Mouse (Mus musculus) A20 (cell line): ENCODE measurements at regions not wholly inside any gene's neighbourhood (a gene's known extent, or its start where the extent isn't known, plus 50 kb on each side); places are given as distances from the start of the nearest gene placed in this dataset.

Experiments used
- DNase-seq: peaks from one replicate; pipeline ENCODE4 v3.0.0-alpha.2; 2011; ENCODE audit warnings: low read depth, low spot score

- no peak for DNase-seq
Measured at GRCm38 (mm10) chr14:55301996-55302395, 80.2 kb downstream of the Dhrs2 start.

GRCm38 (mm10) chr14:55313615-55314014 lies 91.8 kb downstream of the Dhrs2 start:
- no peak for DNase-seq

GRCm38 (mm10) chr14:55323897-55324296 lies 102.1 kb downstream of the Dhrs2 start:
- DNase-seq = no peak

- DNase-seq = no peak
Measured at GRCm38 (mm10) chr14:55324335-55324734, 102.5 kb downstream of the Dhrs2 start.

GRCm38 (mm10) chr14:55333812-55334211 lies 112.0 kb downstream of the Dhrs2 start:
- no peak for DNase-seq

GRCm38 (mm10) chr14:55334305-55334704 lies 112.5 kb downstream of the Dhrs2 start:
- no peak for DNase-seq

- no peak for DNase-seq
Measured at GRCm38 (mm10) chr14:55335586-55335985, 113.8 kb downstream of the Dhrs2 start.

GRCm38 (mm10) chr14:55336451-55337195 lies 114.8 kb downstream of the Dhrs2 start:
- no peak for DNase-seq

- peak; percentile 30 for DNase-seq
Measured at GRCm38 (mm10) chr14:55338010-55338409, 116.2 kb downstream of the Dhrs2 start.

- DNase-seq = peak; percentile 48
Measured at GRCm38 (mm10) chr14:55338500-55338899, 116.7 kb downstream of the Dhrs2 start.

- DNase-seq = no peak
Measured at GRCm38 (mm10) chr14:55339036-55339614, 117.3 kb downstream of the Dhrs2 start.

- no peak for DNase-seq
Measured at GRCm38 (mm10) chr14:55343341-55343740, 121.5 kb downstream of the Dhrs2 start.

- DNase-seq = no peak
Measured at GRCm38 (mm10) chr14:55343914-55344313, 122.1 kb downstream of the Dhrs2 start.

- no peak for DNase-seq
Measured at GRCm38 (mm10) chr14:55345091-55345490, 123.3 kb downstream of the Dhrs2 start.

GRCm38 (mm10) chr14:55348098-55348497 lies 126.3 kb downstream of the Dhrs2 start:
- no peak for DNase-seq

- DNase-seq = no peak
Measured at GRCm38 (mm10) chr14:55357258-55357657, 121.3 kb upstream of the Dhrs4 start.

- no peak for DNase-seq
Measured at GRCm38 (mm10) chr14:55358429-55358828, 120.1 kb upstream of the Dhrs4 start.

- DNase-seq = no peak
Measured at GRCm38 (mm10) chr14:55362316-55362715, 116.2 kb upstream of the Dhrs4 start.

GRCm38 (mm10) chr14:55362757-55363156 lies 115.8 kb upstream of the Dhrs4 start:
- DNase-seq = no peak

GRCm38 (mm10) chr14:55370384-55370783 lies 108.2 kb upstream of the Dhrs4 start:
- no peak for DNase-seq

GRCm38 (mm10) chr14:55372960-55373359 lies 105.6 kb upstream of the Dhrs4 start:
- DNase-seq = no peak

GRCm38 (mm10) chr14:55386773-55387172 lies 91.8 kb upstream of the Dhrs4 start:
- no peak for DNase-seq

- no peak for DNase-seq
Measured at GRCm38 (mm10) chr14:55387378-55387777, 91.2 kb upstream of the Dhrs4 start.
